Mouse (Mus musculus): Measurements from ENCODE around the gene Uba6.

- no peak for TF ChIP-seq CTCF (IDR thresholded peaks at IDR 0.05; ENCODE audit: low read depth)
- no peak for TF ChIP-seq EP300 (optimal IDR thresholded peaks at IDR 0.05)
These were observed 59.6 kb downstream of the Uba6 start for GRCm38 (mm10) chr5:86113037-86113436.

Measured in stomach, postnatal 0 days (tissue).